Mouse (Mus musculus): ENCODE data around the gene Fam110a.

GRCm38 (mm10) chr2:151944106-151944505 lies 35.9 kb downstream of the Fam110a start:
- TF ChIP-seq CTCF (IDR thresholded peaks at IDR 0.05; ENCODE audit: extremely low read depth, insufficient read length, insufficient replicate concordance, low read depth, low read length) = no peak
- no peak for TF ChIP-seq POLR2A (IDR thresholded peaks at IDR 0.05; ENCODE audit: low read depth, low read length)
